Mouse (Mus musculus) MEL (cell line): ENCODE measurements around the gene Ddx1. TPM values are rescaled to one million over a fixed set of nuclear protein-coding genes. Genes with fewer than 3 reads are reported as not detected.

Experiments used
- DNase-seq: peaks from one replicate; pipeline ENCODE4 v3.0.0; 2011; ENCODE audit warnings: low read depth, low spot score
- H3K27ac ChIP-seq: 2 replicates; pipeline ENCODE4 v1.5.1; 2012; ENCODE audit warnings: low read depth, mild to moderate bottlenecking, control low read depth, low read length, moderate library complexity; ENCODE audit not compliant: control insufficient read depth
- H3K27me3 ChIP-seq, 2 experiments: fragments of 150-350 bp in 1 of 2; sonication (generic) in 1 of 2; 2 replicates each; pipeline ENCODE4 v1.6.1; 2012; ENCODE audit warnings: low read length in 2 of 2, mild to moderate bottlenecking in 2 of 2, improper control_type of control experiment in 1 of 2, moderate library complexity in 1 of 2; ENCODE audit not compliant: insufficient read depth in 2 of 2, control insufficient read depth in 1 of 2
- H3K36me3 ChIP-seq, 2 experiments: 2 replicates each; pipeline ENCODE4 v1.6.1; 2012 to 2014; ENCODE audit warnings: low read length in 2 of 2, improper control_type of control experiment in 1 of 2, inconsistent platforms in 1 of 2, mild to moderate bottlenecking in 1 of 2; ENCODE audit not compliant: insufficient read depth in 2 of 2, control insufficient read depth in 1 of 2
- H3K4me1 ChIP-seq, 2 experiments: fragments of 150-350 bp in 1 of 2; sonication (generic) in 1 of 2; 2 replicates each; pipeline ENCODE4 v1.6.1; 2012; ENCODE audit warnings: low read length in 2 of 2, improper control_type of control experiment in 1 of 2, mild to moderate bottlenecking in 1 of 2; ENCODE audit not compliant: insufficient read depth in 2 of 2, control insufficient read depth in 1 of 2
- H3K4me3 ChIP-seq, 2 experiments: fragments of 150-350 bp in 1 of 2; sonication (generic) in 1 of 2; 2 replicates each; pipeline ENCODE4 v1.5.1; 2012; ENCODE audit warnings: low read depth in 2 of 2, low read length in 2 of 2, mild to moderate bottlenecking in 2 of 2, moderate library complexity in 2 of 2, control low read depth in 1 of 2, improper control_type of control experiment in 1 of 2; ENCODE audit not compliant: control insufficient read depth in 1 of 2, insufficient read depth in 1 of 2
- H3K79me2 ChIP-seq: 2 replicates; pipeline ENCODE4 v1.6.1; 2012; ENCODE audit warnings: mild to moderate bottlenecking, low read length, moderate library complexity; ENCODE audit not compliant: control insufficient read depth, poor library complexity, insufficient read depth
- H3K9ac ChIP-seq: 2 replicates; pipeline ENCODE4 v1.6.1; 2012; ENCODE audit warnings: low read depth, mild to moderate bottlenecking, control low read depth, low read length, moderate library complexity; ENCODE audit not compliant: control insufficient read depth, poor library complexity, severe bottlenecking
- H3K9me3 ChIP-seq: fragments of 150-350 bp; sonication (generic); replicated peaks from 2 replicates; pipeline ENCODE4 v1.6.1; 2012; ENCODE audit warnings: mild to moderate bottlenecking, low read length, improper control_type of control experiment, moderate library complexity; ENCODE audit not compliant: insufficient read depth
- BHLHE40 ChIP-seq: IDR thresholded peaks from 2 replicates; pipeline ENCODE4 v1.6.1; 2012; ENCODE audit warnings: low read depth, mild to moderate bottlenecking, inconsistent platforms, low read length, improper control_type of control experiment, borderline replicate concordance
- CHD1 ChIP-seq: IDR thresholded peaks from 2 replicates; pipeline ENCODE4 v1.6.1; 2012; ENCODE audit warnings: low read depth, mild to moderate bottlenecking, inconsistent platforms, low read length, improper control_type of control experiment
- CHD2 ChIP-seq: IDR thresholded peaks from 2 replicates; pipeline ENCODE4 v1.6.1; 2011; ENCODE audit warnings: low read length, improper control_type of control experiment
- CTCF ChIP-seq, 3 experiments: IDR thresholded peaks in 2 of 3; conservative IDR thresholded peaks in 1 of 3; 2 replicates each; pipeline ENCODE4 v1.5.1; 2011 to 2012; ENCODE audit warnings: low read length in 3 of 3, low read depth in 2 of 3, mild to moderate bottlenecking in 2 of 3, improper control_type of control experiment in 1 of 3, inconsistent platforms in 1 of 3, mixed read lengths in 1 of 3, moderate library complexity in 1 of 3; ENCODE audit not compliant: control insufficient read depth in 1 of 3, insufficient read depth in 1 of 3, poor library complexity in 1 of 3, severe bottlenecking in 1 of 3
- E2F4 ChIP-seq: IDR thresholded peaks from 2 replicates; pipeline ENCODE4 v1.6.1; 2011; ENCODE audit warnings: low read depth, low read length, improper control_type of control experiment, borderline replicate concordance
- GATA1 ChIP-seq: IDR thresholded peaks from 2 replicates; pipeline ENCODE4 v1.6.1; 2011; ENCODE audit warnings: low read depth, low read length, improper control_type of control experiment
- HCFC1 ChIP-seq: IDR thresholded peaks from 2 replicates; pipeline ENCODE4 v1.6.1; 2012; ENCODE audit warnings: low read depth, mild to moderate bottlenecking, inconsistent platforms, low read length, improper control_type of control experiment, moderate library complexity
- JUND ChIP-seq: IDR thresholded peaks from 2 replicates; pipeline ENCODE4 v1.6.1; 2011; ENCODE audit warnings: low read depth, mild to moderate bottlenecking, improper control_type of control experiment, low read length
- KAT2A ChIP-seq: conservative IDR thresholded peaks from 2 replicates; pipeline ENCODE4 v1.6.1; 2012; ENCODE audit warnings: low read depth, low read length, improper control_type of control experiment, inconsistent platforms
- MAFK ChIP-seq: IDR thresholded peaks from 2 replicates; pipeline ENCODE4 v1.6.1; 2011; ENCODE audit warnings: low read depth, mild to moderate bottlenecking, low read length, improper control_type of control experiment, borderline replicate concordance
- MAX ChIP-seq: IDR thresholded peaks from 2 replicates; pipeline ENCODE4 v1.6.1; 2011; ENCODE audit warnings: low read length, improper control_type of control experiment
- MAZ ChIP-seq: IDR thresholded peaks from 2 replicates; pipeline ENCODE4 v1.6.1; 2012; ENCODE audit warnings: low read depth, mild to moderate bottlenecking, inconsistent platforms, low read length, improper control_type of control experiment
- MEF2A ChIP-seq: IDR thresholded peaks from 2 replicates; pipeline ENCODE4 v1.6.1; 2014; ENCODE audit warnings: low read depth, mild to moderate bottlenecking, inconsistent platforms, low read length, improper control_type of control experiment; ENCODE audit not compliant: poor library complexity, insufficient replicate concordance, severe bottlenecking; ENCODE audit errors: extremely low read depth
- MYB ChIP-seq: IDR thresholded peaks from 2 replicates; pipeline ENCODE4 v1.6.1; 2011; ENCODE audit warnings: mild to moderate bottlenecking, low read depth, low read length, improper control_type of control experiment
- NELFE ChIP-seq: IDR thresholded peaks from 2 replicates; pipeline ENCODE4 v1.6.1; 2011; ENCODE audit warnings: low read depth, low read length, improper control_type of control experiment
- NRF1 ChIP-seq: IDR thresholded peaks from 2 replicates; pipeline ENCODE4 v1.6.1; 2014; ENCODE audit warnings: low read depth, mild to moderate bottlenecking, inconsistent platforms, low read length, improper control_type of control experiment, moderate library complexity; ENCODE audit not compliant: poor library complexity, insufficient read depth, severe bottlenecking
- POLR2A ChIP-seq, 2 experiments: IDR thresholded peaks; 2 replicates each; pipeline ENCODE4 v1.6.1; 2011 to 2012; ENCODE audit warnings: low read length in 2 of 2, mild to moderate bottlenecking in 2 of 2, control low read depth in 1 of 2, improper control_type of control experiment in 1 of 2, low read depth in 1 of 2, moderate library complexity in 1 of 2; ENCODE audit not compliant: control insufficient read depth in 1 of 2, insufficient read depth in 1 of 2, poor library complexity in 1 of 2
- POLR2AphosphoS2 ChIP-seq: IDR thresholded peaks from 2 replicates; pipeline ENCODE4 v1.6.1; 2011; ENCODE audit warnings: low read length, improper control_type of control experiment
- POLR2AphosphoS5 ChIP-seq: IDR thresholded peaks from 2 replicates; pipeline ENCODE4 v1.6.1; 2012; ENCODE audit warnings: low read depth, borderline replicate concordance, mild to moderate bottlenecking, inconsistent platforms, low read length, moderate library complexity, mixed read lengths
- RAD21 ChIP-seq: IDR thresholded peaks from 2 replicates; pipeline ENCODE4 v1.6.1; 2011; ENCODE audit warnings: mild to moderate bottlenecking, low read depth, low read length, improper control_type of control experiment
- SMC3 ChIP-seq: IDR thresholded peaks from 2 replicates; pipeline ENCODE4 v1.6.1; 2011; ENCODE audit warnings: low read depth, low read length, improper control_type of control experiment
- TAL1 ChIP-seq: IDR thresholded peaks from 2 replicates; pipeline ENCODE4 v1.6.1; 2012; ENCODE audit warnings: mild to moderate bottlenecking, inconsistent platforms, low read length, moderate library complexity, mixed read lengths
- TBP ChIP-seq: IDR thresholded peaks from 2 replicates; pipeline ENCODE4 v1.8.0; 2011; ENCODE audit warnings: low read depth, low read length, improper control_type of control experiment
- USF1 ChIP-seq: IDR thresholded peaks from 2 replicates; pipeline ENCODE4 v1.6.1; 2014; ENCODE audit warnings: low read depth, mild to moderate bottlenecking, inconsistent platforms, low read length, improper control_type of control experiment, moderate library complexity
- USF2 ChIP-seq, 2 experiments: IDR thresholded peaks; 2 replicates each; pipeline ENCODE4 v1.6.1; 2011 to 2012; ENCODE audit warnings: improper control_type of control experiment in 2 of 2, low read length in 2 of 2, borderline replicate concordance in 1 of 2, inconsistent platforms in 1 of 2, low read depth in 1 of 2, mild to moderate bottlenecking in 1 of 2; ENCODE audit not compliant: insufficient read depth in 1 of 2
- ZC3H11A ChIP-seq: IDR thresholded peaks from 2 replicates; pipeline ENCODE4 v1.6.1; 2012; ENCODE audit warnings: low read depth, mild to moderate bottlenecking, inconsistent platforms, low read length, improper control_type of control experiment
- ZKSCAN1 ChIP-seq: IDR thresholded peaks from 2 replicates; pipeline ENCODE4 v1.6.1; 2012; ENCODE audit warnings: low read depth, mild to moderate bottlenecking, inconsistent platforms, low read length, improper control_type of control experiment, moderate library complexity
- ZNF384 ChIP-seq: IDR thresholded peaks from 2 replicates; pipeline ENCODE4 v1.6.1; 2012; ENCODE audit warnings: low read depth, mild to moderate bottlenecking, inconsistent platforms, low read length, improper control_type of control experiment
- polyA plus RNA-seq, 2 experiments: library from polyadenylated mRNA; stranded (reverse) in 1 of 2; unstranded in 1 of 2; fragments of >175 nt in 1 of 2; fragments of >200 nt in 1 of 2; gene quantifications; 2 replicates each; pipeline versions ENCODE4 v1.2.1 to v1.2.4; 2012; ENCODE audit warnings: low replicate concordance in 2 of 2, low read depth in 1 of 2; ENCODE audit not compliant: insufficient read length in 2 of 2, insufficient read depth in 1 of 2, missing spikeins in 1 of 2
- total RNA-seq: library from RNA; depleted of rRNA; stranded (reverse); fragments of 300-350 nt; gene quantifications from 2 replicates; pipeline ENCODE4 v1.2.3, GENCODE M21; 2012

The Ddx1 gene
- total and polyA plus RNA-seq, 3 experiments: 75.4 to 1,375 (median 134) TPM

DNA sequence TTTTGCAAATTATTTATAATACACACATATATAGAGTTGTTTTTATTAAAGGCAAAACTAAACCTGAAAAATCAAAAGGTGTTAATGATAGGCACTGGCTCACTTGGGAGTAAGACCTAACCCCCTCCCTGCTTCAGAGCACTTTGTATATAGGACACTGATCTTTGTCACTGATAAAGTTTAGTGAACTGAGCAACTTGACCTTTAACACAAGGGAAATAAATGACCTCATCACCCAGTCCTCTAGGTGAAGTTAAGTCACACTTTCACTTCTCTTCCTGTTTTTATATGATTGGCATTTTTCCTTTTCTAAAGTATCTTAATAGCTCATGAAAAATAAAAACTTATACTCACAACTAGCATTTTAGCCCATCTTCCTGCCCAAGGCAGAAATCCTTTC lies 6.6 kb downstream of the Ddx1 start:
- Histone ChIP-seq H3K27me3 (no peaks in the 10 kb centered on the region), H3K4me3 (no peak overlapping the region), H3K9ac (no peak overlapping the region), H3K4me1 (0 out of 4 replicates have a peak, but pooled peaks cover 0 to 1% of the 10 kb centered on the region in 2 experiments), H3K9me3 (no peaks in the 10 kb centered on the region), H3K27ac (no peak overlapping the region), H3K36me3 (peaks cover 9 to 50% of the 10 kb centered on the region in 2 experiments), H3K79me2 (peaks cover 5% of the 10 kb centered on the region)
- TF ChIP-seq CHD2 (no peak), NELFE (no peak), POLR2AphosphoS5 (no peak), E2F4 (no peak), CHD1 (no peak), KAT2A (no peak), POLR2A (IDR thresholded peaks at IDR 0.05; ENCODE audit: control insufficient read depth in 1 of 2, insufficient read depth in 1 of 2, low read depth in 1 of 2, low read length in 2 of 2, poor library complexity in 1 of 2) (no peak), ZKSCAN1 (no peak), MYB (no peak), MAX (no peak), CTCF (IDR thresholded peaks at IDR 0.05 in 2 of 3, conservative IDR thresholded peaks at IDR 0.05 in 1 of 3; ENCODE audit: control insufficient read depth in 1 of 3, insufficient read depth in 1 of 3, low read depth in 2 of 3, low read length in 3 of 3, poor library complexity in 1 of 3, severe bottlenecking in 1 of 3) (no peak), ZC3H11A (no peak), TAL1 (no peak), JUND (no peak), USF2 (IDR thresholded peaks at IDR 0.05; ENCODE audit: borderline replicate concordance in 1 of 2, insufficient read depth in 1 of 2, low read depth in 1 of 2, low read length in 2 of 2) (no peak), TBP (no peak), MAFK (no peak), NRF1 (no peak), RAD21 (no peak)
- DNase-seq: no peak

DNA sequence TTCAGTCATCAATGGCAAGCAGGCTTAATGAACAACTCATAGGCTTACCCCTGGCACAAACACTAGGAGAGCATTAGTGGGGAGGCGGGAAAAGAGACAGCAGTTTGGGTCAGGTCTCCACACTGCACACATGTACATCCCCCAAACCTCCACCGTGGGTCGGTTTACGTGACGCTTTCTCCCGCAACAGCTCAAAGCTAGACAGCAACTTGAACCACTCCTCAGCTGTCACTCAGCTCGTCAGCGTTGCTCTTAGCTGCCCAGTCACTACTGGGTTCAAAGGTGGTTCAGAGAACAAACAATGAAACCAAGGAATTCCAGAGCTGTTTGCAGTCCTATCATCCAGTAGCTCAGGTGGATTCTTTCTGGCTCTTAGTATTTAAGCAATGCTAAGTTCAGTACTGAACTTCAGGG lies 30.9 kb downstream of the Ddx1 start:
- no peaks in the 10 kb centered on the region for H3K9me3 ChIP-seq
- no peaks in the 10 kb centered on the region for H3K4me1 ChIP-seq
- H3K27me3 ChIP-seq: no peaks in the 10 kb centered on the region
- no peak overlapping the region for H3K9ac ChIP-seq
- TF ChIP-seq POLR2A (IDR thresholded peaks at IDR 0.05; ENCODE audit: control insufficient read depth in 1 of 2, insufficient read depth in 1 of 2, low read depth in 1 of 2, low read length in 2 of 2, poor library complexity in 1 of 2): no peak
- no peak for TF ChIP-seq TBP
- TF ChIP-seq USF1: no peak
- no peak for TF ChIP-seq ZNF384
- no peak for TF ChIP-seq MEF2A
- TF ChIP-seq POLR2AphosphoS2: no peak
- no peak for TF ChIP-seq GATA1
- TF ChIP-seq CTCF (IDR thresholded peaks at IDR 0.05 in 2 of 3, conservative IDR thresholded peaks at IDR 0.05 in 1 of 3; ENCODE audit: control insufficient read depth in 1 of 3, insufficient read depth in 1 of 3, low read depth in 2 of 3, low read length in 3 of 3, poor library complexity in 1 of 3, severe bottlenecking in 1 of 3): no peak
- no peak for TF ChIP-seq MAZ
- no peak for TF ChIP-seq ZC3H11A
- no peak for TF ChIP-seq HCFC1
- TF ChIP-seq SMC3: no peak
- no peak for TF ChIP-seq BHLHE40
- no peak for TF ChIP-seq E2F4
- no peaks in the 10 kb centered on the region for H3K79me2 ChIP-seq
- H3K27ac ChIP-seq: no peak overlapping the region
- DNase-seq: no peak
- H3K36me3 ChIP-seq: peaks cover 0 to 15% of the 10 kb centered on the region in 2 experiments; a peak in 2 of 4 replicates
- no peak overlapping the region for H3K4me3 ChIP-seq
